Mouse (Mus musculus) liver, adult 2 months (tissue): Measurements from ENCODE around the gene G0s2. TPM values are rescaled to one million over a fixed set of nuclear protein-coding genes. Genes with fewer than 3 reads are reported as not detected.

Experiments used
- DNase-seq: peaks from one replicate; pipeline ENCODE4 v3.0.0-alpha.2; 2011; ENCODE audit warnings: low read depth, low spot score; ENCODE audit errors: extremely low read depth
- H3K27ac ChIP-seq: fragments of 200-500 bp; replicated peaks from 2 replicates; pipeline ENCODE4 v1.5.1; 2012; ENCODE audit warnings: low read depth, mild to moderate bottlenecking, control low read depth, inconsistent platforms, low read length; ENCODE audit not compliant: insufficient read depth
- H3K27me3 ChIP-seq: fragments of 200-500 bp; 2 replicates; pipeline ENCODE4 v1.6.1; 2012; ENCODE audit warnings: mild to moderate bottlenecking, moderate library complexity, low read length, inconsistent platforms; ENCODE audit not compliant: control insufficient read depth, insufficient read depth
- H3K36me3 ChIP-seq: fragments of 200-500 bp; 2 replicates; pipeline ENCODE4 v1.6.1; 2012; ENCODE audit warnings: low read length, inconsistent platforms; ENCODE audit not compliant: control insufficient read depth, insufficient read depth
- H3K4me1 ChIP-seq: fragments of 200-500 bp; 2 replicates; pipeline ENCODE4 v1.6.1; 2011; ENCODE audit warnings: low read length; ENCODE audit not compliant: control insufficient read depth, insufficient read depth
- H3K4me3 ChIP-seq: fragments of 200-500 bp; 2 replicates; pipeline ENCODE4 v1.5.1; 2011; ENCODE audit warnings: low read depth, mild to moderate bottlenecking, control low read depth, low read length, moderate library complexity; ENCODE audit not compliant: insufficient read depth
- H3K79me2 ChIP-seq: fragments of 200-500 bp; 2 replicates; pipeline ENCODE4 v1.6.1; 2012; ENCODE audit warnings: inconsistent platforms, mild to moderate bottlenecking, low read length, moderate library complexity; ENCODE audit not compliant: control insufficient read depth, insufficient read depth
- H3K9ac ChIP-seq: fragments of 200-500 bp; 2 replicates; pipeline ENCODE4 v1.6.1; 2012; ENCODE audit warnings: low read depth, mild to moderate bottlenecking, control low read depth, inconsistent platforms, low read length
- CTCF ChIP-seq: fragments of 200-500 bp; IDR thresholded peaks from 2 replicates; pipeline ENCODE4 v1.5.1; 2011; ENCODE audit warnings: low read depth, low read length, control low read depth
- POLR2A ChIP-seq: fragments of 200-500 bp; IDR thresholded peaks from 2 replicates; pipeline ENCODE4 v1.6.1; 2011; ENCODE audit warnings: low read length, control low read depth; ENCODE audit not compliant: insufficient read depth; ENCODE audit errors: extremely low read depth
- WGBS: fragments of 180-500 bp; shearing (Covaris S2); methylation state at CpG from one replicate; pipeline ENCODE4 v1.1.7; 2018; 5-methylcytosine and 5-hydroxymethylcytosine counted together
- polyA plus RNA-seq: library from polyadenylated mRNA; depleted of rRNA; stranded (reverse); fragments of >200 nt; gene quantifications from 2 replicates; pipeline ENCODE4 v1.2.3, GENCODE M21; 2012
- total RNA-seq: library from RNA; depleted of rRNA; stranded (reverse); fragments of >200 nt; gene quantifications from 2 replicates; pipeline ENCODE4 v1.2.3, GENCODE M21; 2014

The G0s2 gene
- total and polyA plus RNA-seq, 2 experiments, result 106 to 179 TPM

- H3K36me3 ChIP-seq, result no peaks in the 10 kb centered on the region
- TF ChIP-seq POLR2A, result no peak
- DNase-seq, result no peak
Measured at GRCm38 (mm10) chr1:193303096-193303495, 30.1 kb upstream of the G0s2 start.

DNA sequence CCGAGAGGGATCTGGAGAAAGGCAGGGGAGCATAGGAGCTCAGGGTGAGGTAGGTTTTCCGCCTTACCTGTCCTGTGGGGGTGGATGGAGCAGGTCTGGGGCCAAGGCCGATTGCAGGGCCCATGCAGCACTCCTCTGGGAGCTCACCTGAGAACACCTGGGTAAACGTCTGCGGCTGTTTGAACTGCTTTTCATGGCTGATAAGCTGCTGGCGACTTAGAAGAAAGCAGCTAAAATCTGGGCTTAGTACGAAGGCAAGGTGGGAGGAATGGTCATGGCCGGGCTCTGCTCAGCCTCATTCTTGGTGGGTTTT, 29.0 kb upstream of the G0s2 start:
- Histone ChIP-seq H3K36me3 (no peaks in the 10 kb centered on the region), H3K27ac (no peak overlapping the region), H3K4me1 (peaks cover 4% of the 10 kb centered on the region), H3K4me3 (no peak overlapping the region), H3K27me3 (no peaks in the 10 kb centered on the region), H3K9ac (no peak overlapping the region), H3K79me2 (no peaks in the 10 kb centered on the region)
- TF ChIP-seq CTCF, result no peak
- TF ChIP-seq POLR2A, result no peak
- 85% methylated on average over 8 of the region's 8 CpGs for WGBS
- no peak for DNase-seq

More at GRCm38 (mm10) chr1:193303096-193303495, 30.1 kb upstream of the G0s2 start:
- Histone ChIP-seq H3K4me3 (no peak overlapping the region), H3K27me3 (no peaks in the 10 kb centered on the region), H3K79me2 (no peaks in the 10 kb centered on the region), H3K27ac (no peak overlapping the region), H3K4me1 (peaks cover 5% of the 10 kb centered on the region), H3K9ac (no peak overlapping the region)
- 83% methylated on average over 2 of the region's 2 CpGs for WGBS

GRCm38 (mm10) chr1:193301216-193302092, 28.4 kb upstream of the G0s2 start:
- Histone ChIP-seq H3K27ac (no peak overlapping the region), H3K79me2 (no peaks in the 10 kb centered on the region), H3K9ac (no peak overlapping the region), H3K27me3 (no peaks in the 10 kb centered on the region), H3K4me3 (no peak overlapping the region), H3K4me1 (no peaks in the 10 kb centered on the region), H3K36me3 (no peaks in the 10 kb centered on the region)
- 78% methylated on average over 6 of the region's 6 CpGs for WGBS
- DNase-seq, result no peak
- TF ChIP-seq POLR2A, result no peak
- no peak for TF ChIP-seq CTCF

GRCm38 (mm10) chr1:193299995-193300394, 27.0 kb upstream of the G0s2 start:
- DNase-seq, result no peak
- WGBS, result 79% methylated on average over 1 of the region's 1 CpGs
- H3K79me2 ChIP-seq, result no peaks in the 10 kb centered on the region
- TF ChIP-seq CTCF (no peak), POLR2A (no peak)
- no peaks in the 10 kb centered on the region for H3K27me3 ChIP-seq
- H3K9ac ChIP-seq, result no peak overlapping the region
- no peak overlapping the region for H3K27ac ChIP-seq
- H3K36me3 ChIP-seq, result no peaks in the 10 kb centered on the region
- H3K4me1 ChIP-seq, result no peaks in the 10 kb centered on the region
- H3K4me3 ChIP-seq, result no peak overlapping the region

- Histone ChIP-seq H3K36me3 (no peaks in the 10 kb centered on the region), H3K79me2 (no peaks in the 10 kb centered on the region), H3K4me1 (peaks cover 3% of the 10 kb centered on the region; the same call in 1 of the 2 replicates), H3K27ac (no peak overlapping the region), H3K4me3 (no peak overlapping the region), H3K27me3 (no peaks in the 10 kb centered on the region), H3K9ac (no peak overlapping the region)
- TF ChIP-seq POLR2A (no peak), CTCF (no peak)
- WGBS, result 82% methylated on average over 3 of the region's 3 CpGs
- DNase-seq, result no peak
Measured at GRCm38 (mm10) chr1:193298141-193298765, 25.2 kb upstream of the G0s2 start.

DNA sequence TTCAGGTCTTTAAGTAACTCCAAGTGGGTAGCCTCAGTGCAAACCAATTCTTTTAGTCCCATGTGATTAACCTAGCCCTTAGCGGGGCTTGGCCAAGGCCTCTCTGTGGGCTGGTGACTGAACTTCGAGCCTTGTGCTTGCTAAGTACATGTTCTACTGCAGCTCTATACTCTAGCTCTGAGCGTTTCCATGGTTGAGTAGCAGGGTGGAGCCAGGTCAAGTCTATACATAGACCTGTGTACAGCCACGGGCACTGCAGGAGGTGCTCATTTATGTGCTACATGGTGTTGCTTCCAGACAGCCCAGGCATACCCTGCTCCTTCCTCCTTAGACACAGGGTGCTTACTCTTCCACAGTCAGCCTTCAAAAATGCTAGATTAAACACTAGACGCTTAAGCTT, 22.9 kb upstream of the G0s2 start:
- 64% methylated on average over 5 of the region's 5 CpGs for WGBS
- TF ChIP-seq CTCF (no peak), POLR2A (no peak)

More for the DNA sequence above, 22.9 kb upstream of the G0s2 start:
- peaks cover 5% of the 10 kb centered on the region; the same call in 1 of the 2 replicates for H3K4me1 ChIP-seq
- H3K27ac ChIP-seq, result no peak overlapping the region
- DNase-seq, result no peak
- H3K4me3 ChIP-seq, result no peak overlapping the region
- no peak overlapping the region for H3K9ac ChIP-seq
- H3K79me2 ChIP-seq, result no peaks in the 10 kb centered on the region
- no peaks in the 10 kb centered on the region for H3K36me3 ChIP-seq
- H3K27me3 ChIP-seq, result no peaks in the 10 kb centered on the region
